Mouse (Mus musculus): ENCODE data around the gene Ep400.

Gene Ep400

GRCm38 (mm10) chr5:110665486-110666121, 104.9 kb downstream of the Ep400 start:
- DNase-seq (ENCODE audit: low spot score in 2 of 2) = no peak

GRCm38 (mm10) chr5:110664750-110665269, 105.7 kb downstream of the Ep400 start:
- DNase-seq (ENCODE audit: low spot score in 2 of 2) = no peak

GRCm38 (mm10) chr5:110664041-110664440, 106.5 kb downstream of the Ep400 start:
- DNase-seq (ENCODE audit: low spot score in 2 of 2) = no peak

GRCm38 (mm10) chr5:110659682-110660081, 110.8 kb downstream of the Ep400 start:
- no peak for DNase-seq (ENCODE audit: low spot score in 2 of 2)

- DNase-seq (ENCODE audit: low spot score in 2 of 2) = no peak
Measured at GRCm38 (mm10) chr5:110653686-110654085, 116.8 kb downstream of the Ep400 start.

- DNase-seq (ENCODE audit: low spot score in 2 of 2) = peak; percentile 93 to 96
Measured at GRCm38 (mm10) chr5:110652719-110653648, 117.5 kb downstream of the Ep400 start, which contains the start of the genes Noc4l and Ddx51. Gene Noc4l (minus strand): TSS chr5:110653417. Gene Ddx51 (plus strand): TSS chr5:110653451.

- DNase-seq (ENCODE audit: low spot score in 2 of 2) = no peak
Measured at GRCm38 (mm10) chr5:110646377-110646776, 124.1 kb downstream of the Ep400 start.

GRCm38 (mm10) chr5:110639459-110639858, 131.1 kb downstream of the Ep400 start:
- DNase-seq (ENCODE audit: low spot score in 2 of 2) = peak; percentile 77 to 88

GRCm38 (mm10) chr5:110638306-110639074, 132.0 kb downstream of the Ep400 start:
- DNase-seq (ENCODE audit: low spot score in 2 of 2) = no peak

- DNase-seq (ENCODE audit: low spot score in 2 of 2) = peak in 1 of 2 experiments; percentile 32
Measured at GRCm38 (mm10) chr5:110635951-110636707, 134.4 kb downstream of the Ep400 start.

- no peak for DNase-seq (ENCODE audit: low spot score in 2 of 2)
Measured at GRCm38 (mm10) chr5:110629525-110630120, 140.9 kb downstream of the Ep400 start.

- no peak for DNase-seq (ENCODE audit: low spot score in 2 of 2)
Measured at GRCm38 (mm10) chr5:110628156-110628555, 142.4 kb downstream of the Ep400 start.

- peak in 1 of 2 experiments; percentile 38 for DNase-seq (ENCODE audit: low spot score in 2 of 2)
Measured at GRCm38 (mm10) chr5:110627351-110627750, 143.2 kb downstream of the Ep400 start.

- DNase-seq (ENCODE audit: low spot score in 2 of 2) = no peak
Measured at GRCm38 (mm10) chr5:110624319-110624718, 146.2 kb downstream of the Ep400 start.

GRCm38 (mm10) chr5:110619226-110619625, 151.3 kb downstream of the Ep400 start:
- no peak for DNase-seq (ENCODE audit: low spot score in 2 of 2)
